Mouse (Mus musculus) stomach, embryonic 16.5 days (tissue): ENCODE measurements at regions not wholly inside any gene's neighbourhood (a gene's known extent, or its start where the extent isn't known, plus 50 kb on each side); places are given as distances from the start of the nearest gene placed in this dataset.

Experiments used
- ATAC-seq: fragments of 200-750 bp; cut with Nextera tagmentation; 2 replicates; pipeline ENCODE4 v1.8.0; 2017; ENCODE audit warnings: moderate number of reproducible peaks, moderate TSS enrichment; ENCODE audit not compliant: insufficient read depth, low FRiP score
- H3K27ac ChIP-seq: fragments of 300-500 bp; sonication (generic); 2 replicates; pipeline ENCODE4 v1.5.1; 2014; ENCODE audit warnings: low read length
- H3K27me3 ChIP-seq: fragments of 300-500 bp; sonication (generic); 2 replicates; pipeline ENCODE4 v1.6.1; 2014; ENCODE audit warnings: low read length, control low read depth, mixed read lengths; ENCODE audit not compliant: control insufficient read depth, insufficient read depth
- H3K36me3 ChIP-seq: fragments of 300-500 bp; sonication (generic); 2 replicates; pipeline ENCODE4 v1.6.1; 2014; ENCODE audit warnings: low read length; ENCODE audit not compliant: control insufficient read depth, insufficient read depth
- H3K4me1 ChIP-seq: fragments of 300-500 bp; sonication (generic); 2 replicates; pipeline ENCODE4 v1.6.1; 2014; ENCODE audit warnings: low read length, control low read depth, mixed read lengths; ENCODE audit not compliant: control insufficient read depth, insufficient read depth
- H3K4me2 ChIP-seq: fragments of 300-500 bp; sonication (generic); 2 replicates; pipeline ENCODE4 v1.6.1; 2014; ENCODE audit warnings: low read depth, low read length, mixed read lengths
- H3K4me3 ChIP-seq: fragments of 300-500 bp; sonication (generic); replicated peaks from 2 replicates; pipeline ENCODE4 v1.5.1; 2014; ENCODE audit warnings: mild to moderate bottlenecking, low read length
- H3K9ac ChIP-seq: fragments of 300-500 bp; sonication (generic); 2 replicates; pipeline ENCODE4 v1.6.1; 2014; ENCODE audit warnings: low read length
- H3K9me3 ChIP-seq: fragments of 300-500 bp; sonication (generic); replicated peaks from 2 replicates; pipeline ENCODE4 v1.6.1; 2016; ENCODE audit warnings: low read length, control low read depth; ENCODE audit not compliant: control insufficient read depth
- WGBS: fragments of 180-500 bp; shearing (Covaris S2); extraction: QIAGEN DNeasy Blood & Tissue Kit; methylation state at CpG from one replicate; pipeline ENCODE4 v1.1.7; 2014; 5-methylcytosine and 5-hydroxymethylcytosine counted together

- H3K9ac ChIP-seq: no peak overlapping the region
- H3K27me3 ChIP-seq: no peaks in the 10 kb centered on the region
- H3K9me3 ChIP-seq: no peaks in the 10 kb centered on the region
- no peak overlapping the region for H3K4me3 ChIP-seq
- WGBS: 67% methylated on average over 5 of the region's 5 CpGs
- no peaks in the 10 kb centered on the region for H3K36me3 ChIP-seq
- H3K27ac ChIP-seq: no peak overlapping the region
- H3K4me2 ChIP-seq: no peak overlapping the region
- ATAC-seq: no peak
- no peaks in the 10 kb centered on the region for H3K4me1 ChIP-seq
These were observed 54.6 kb downstream of the Mex3b start for GRCm38 (mm10) chr7:82921722-82922121.

- WGBS: 57% methylated on average over 11 of the region's 11 CpGs
- no peak for ATAC-seq
- no peak overlapping the region for H3K27ac ChIP-seq
These were observed 56.3 kb downstream of the Mex3b start for GRCm38 (mm10) chr7:82923220-82924071.

GRCm38 (mm10) chr7:82924092-82924491 is 57.0 kb downstream of the Mex3b start:
- Histone ChIP-seq H3K4me1 (no peaks in the 10 kb centered on the region), H3K4me2 (no peak overlapping the region), H3K9me3 (no peaks in the 10 kb centered on the region), H3K9ac (no peak overlapping the region), H3K4me3 (no peak overlapping the region), H3K36me3 (no peaks in the 10 kb centered on the region), H3K27me3 (no peaks in the 10 kb centered on the region), H3K27ac (no peak overlapping the region)
- ATAC-seq: no peak
- WGBS: 43% methylated on average over 3 of the region's 3 CpGs

More at GRCm38 (mm10) chr7:82923220-82924071, 56.3 kb downstream of the Mex3b start:
- Histone ChIP-seq H3K27me3 (no peaks in the 10 kb centered on the region), H3K36me3 (no peaks in the 10 kb centered on the region), H3K4me3 (no peak overlapping the region), H3K9me3 (no peaks in the 10 kb centered on the region), H3K4me2 (no peak overlapping the region), H3K4me1 (no peaks in the 10 kb centered on the region), H3K9ac (no peak overlapping the region)

- Histone ChIP-seq H3K27ac (no peak overlapping the region), H3K4me3 (no peak overlapping the region), H3K27me3 (no peaks in the 10 kb centered on the region), H3K36me3 (no peaks in the 10 kb centered on the region), H3K4me1 (no peaks in the 10 kb centered on the region), H3K9ac (no peak overlapping the region), H3K9me3 (no peaks in the 10 kb centered on the region), H3K4me2 (no peak overlapping the region)
- 45% methylated on average over 3 of the region's 3 CpGs for WGBS
- no peak for ATAC-seq
These were observed 71.2 kb downstream of the Mex3b start for GRCm38 (mm10) chr7:82938311-82938710.

- Histone ChIP-seq H3K4me1 (no peaks in the 10 kb centered on the region), H3K9ac (no peak overlapping the region), H3K9me3 (no peaks in the 10 kb centered on the region), H3K4me3 (no peak overlapping the region), H3K4me2 (no peak overlapping the region), H3K27ac (no peak overlapping the region), H3K36me3 (no peaks in the 10 kb centered on the region), H3K27me3 (no peaks in the 10 kb centered on the region)
- 90% methylated on average over 11 of the region's 11 CpGs for WGBS
- no peak for ATAC-seq
These were observed 72.4 kb downstream of the Mex3b start for GRCm38 (mm10) chr7:82939536-82939935.

- H3K4me1 ChIP-seq: no peaks in the 10 kb centered on the region
- no peak overlapping the region for H3K27ac ChIP-seq
- whole genome bisulfite sequencing: 71% methylated on average over 9 of the region's 9 CpGs
- ATAC-seq: no peak
- no peak overlapping the region for H3K4me2 ChIP-seq
- H3K4me3 ChIP-seq: no peak overlapping the region
- H3K9ac ChIP-seq: no peak overlapping the region
- no peaks in the 10 kb centered on the region for H3K27me3 ChIP-seq
- no peaks in the 10 kb centered on the region for H3K36me3 ChIP-seq
- H3K9me3 ChIP-seq: no peaks in the 10 kb centered on the region
These were observed 76.2 kb downstream of the Mex3b start for GRCm38 (mm10) chr7:82943376-82943775.

- Histone ChIP-seq H3K9me3 (no peaks in the 10 kb centered on the region), H3K27me3 (no peaks in the 10 kb centered on the region), H3K27ac (no peak overlapping the region), H3K9ac (no peak overlapping the region), H3K4me1 (no peaks in the 10 kb centered on the region), H3K4me2 (no peak overlapping the region), H3K4me3 (no peak overlapping the region), H3K36me3 (no peaks in the 10 kb centered on the region)
- 82% methylated on average over 1 of the region's 1 CpGs for WGBS
- no peak for ATAC-seq
These were observed 76.7 kb downstream of the Mex3b start for GRCm38 (mm10) chr7:82943797-82944196.

- no peaks in the 10 kb centered on the region for H3K4me1 ChIP-seq
- H3K27ac ChIP-seq: no peak overlapping the region
- H3K9me3 ChIP-seq: no peaks in the 10 kb centered on the region
- no peak overlapping the region for H3K4me3 ChIP-seq
- H3K9ac ChIP-seq: no peak overlapping the region
- H3K36me3 ChIP-seq: no peaks in the 10 kb centered on the region
- H3K27me3 ChIP-seq: no peaks in the 10 kb centered on the region
- ATAC-seq: no peak
- no peak overlapping the region for H3K4me2 ChIP-seq
- WGBS: 84% methylated on average over 6 of the region's 6 CpGs
These were observed 82.2 kb downstream of the Mex3b start for GRCm38 (mm10) chr7:82949372-82949771.

- H3K4me3 ChIP-seq: no peak overlapping the region
- H3K4me1 ChIP-seq: no peaks in the 10 kb centered on the region
- WGBS: 54% methylated on average over 20 of the region's 20 CpGs
- no peaks in the 10 kb centered on the region for H3K9me3 ChIP-seq
- H3K27ac ChIP-seq: no peak overlapping the region
- no peaks in the 10 kb centered on the region for H3K36me3 ChIP-seq
- no peak for ATAC-seq
- H3K27me3 ChIP-seq: no peaks in the 10 kb centered on the region
- H3K9ac ChIP-seq: no peak overlapping the region
- H3K4me2 ChIP-seq: 0 out of 2 replicates have a peak overlapping the region, but pooled peaks have one; percentile 13
These were observed 90.3 kb downstream of the Mex3b start for GRCm38 (mm10) chr7:82957208-82957977.
